Mouse (Mus musculus) thymus, adult 2 months (tissue): ENCODE data around the gene Lat2.

Experiments used
- CTCF ChIP-seq: fragments of 200-500 bp; IDR thresholded peaks from 2 replicates; pipeline ENCODE4 v1.5.1; 2012; ENCODE audit warnings: mild to moderate bottlenecking, control low read depth, low read length, moderate library complexity, borderline replicate concordance; ENCODE audit not compliant: control insufficient read depth, poor library complexity, insufficient read depth; ENCODE audit errors: extremely low read depth
- POLR2A ChIP-seq: fragments of 200-500 bp; IDR thresholded peaks from 2 replicates; pipeline ENCODE4 v1.6.1; 2012; ENCODE audit warnings: mild to moderate bottlenecking, low read length, control low read depth, moderate library complexity; ENCODE audit not compliant: control insufficient read depth, poor library complexity, insufficient read depth; ENCODE audit errors: extremely low read depth

GRCm38 (mm10) chr5:134611810-134612521 is 2.9 kb downstream of the Lat2 start:
- no peak for TF ChIP-seq CTCF
- no peak for TF ChIP-seq POLR2A
